Mouse (Mus musculus): ENCODE data around the gene Nup98. TPM values are rescaled to one million over a fixed set of nuclear protein-coding genes. Genes with fewer than 3 reads are reported as not detected.
A peak's percentile ranks its signal among the peaks of the same experiment; 100 is the strongest.

Nup98 gene
- polyA plus RNA-seq, 2 experiments, result 8.8 to 16.3 TPM

DNA sequence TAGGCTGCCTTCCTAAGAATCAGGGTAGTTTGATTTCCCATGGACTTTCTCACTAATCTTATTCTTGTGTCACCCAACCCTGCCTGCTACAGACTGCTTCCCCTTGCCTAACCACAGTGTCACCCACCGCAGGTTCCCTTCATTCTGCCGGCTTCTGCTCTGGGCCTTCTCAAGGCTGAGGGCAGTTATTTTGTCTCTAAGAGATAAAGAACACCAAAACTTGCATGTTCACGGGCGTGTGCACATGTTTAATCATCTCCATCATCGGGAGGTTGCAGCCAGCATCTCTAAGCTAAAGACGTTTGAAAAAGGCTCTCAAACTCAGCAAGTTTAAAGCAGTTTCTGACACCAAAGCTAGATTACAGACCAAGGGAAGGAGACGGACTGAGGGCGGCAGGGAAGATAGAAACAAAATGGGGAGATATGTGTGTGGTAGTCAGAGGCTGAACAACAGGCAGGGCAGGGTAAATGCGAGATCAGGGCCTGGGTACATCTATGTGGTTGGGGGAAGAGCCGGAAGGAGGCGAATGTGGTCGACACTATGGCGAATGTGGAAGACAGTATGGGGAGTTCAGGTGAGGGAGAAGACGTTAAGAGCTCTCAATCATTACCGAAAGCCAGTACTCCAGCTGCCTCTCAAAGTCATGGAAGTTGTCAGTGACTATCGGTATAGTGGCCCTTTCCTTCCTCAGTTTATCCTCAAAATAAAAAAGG, 38.9 kb upstream of the Nup98 start:
- H3K4me3 ChIP-seq (ENCODE audit: insufficient read depth in 1 of 2, low read depth in 2 of 2, low read length in 2 of 2), result peak overlapping the region; percentile 83 to 95
- DNase-seq (ENCODE audit: low read depth in 3 of 3, low spot score in 3 of 3), result peak in 1 of 3 experiments; percentile 41

DNA sequence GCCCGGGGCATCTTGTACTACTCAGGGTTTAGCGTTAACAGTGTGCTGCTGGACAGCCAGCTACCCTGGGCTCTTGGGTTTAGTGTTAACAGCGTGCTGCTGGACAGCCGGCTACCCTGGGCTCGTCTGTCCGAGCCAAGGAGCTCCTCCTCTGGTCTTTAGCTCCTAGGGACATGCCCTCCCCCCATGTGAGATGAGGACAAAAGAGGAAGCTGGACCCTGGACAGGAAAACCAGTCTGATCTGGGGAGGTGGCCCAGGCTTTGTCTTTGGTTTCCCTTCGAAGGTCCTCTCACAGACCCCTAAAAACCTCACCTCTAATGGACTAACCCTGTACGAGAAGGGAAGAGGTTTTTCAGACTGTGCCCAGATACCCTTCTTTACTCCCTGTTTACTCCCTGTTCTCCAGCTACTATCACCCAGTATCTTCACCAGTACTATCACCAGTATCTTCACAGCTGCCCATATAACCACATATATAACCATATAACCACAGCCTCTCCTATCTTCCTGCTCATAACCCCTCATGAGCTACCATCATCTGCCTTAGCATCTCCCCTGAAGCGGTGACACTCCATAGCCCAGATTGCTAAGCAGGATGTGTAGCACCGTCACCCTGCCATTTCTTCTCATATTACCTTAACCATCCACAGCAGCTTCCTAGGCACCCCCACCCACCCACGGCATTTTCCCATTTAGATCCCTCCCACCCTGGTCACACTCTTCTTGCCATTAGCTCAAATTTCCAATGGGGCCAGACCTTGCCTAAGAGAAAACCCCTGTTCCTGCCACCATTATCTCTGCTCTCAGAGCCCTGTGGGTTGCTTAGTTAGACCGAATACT, 37.2 kb upstream of the Nup98 start:
- peak overlapping the region; percentile 89 for H3K9ac ChIP-seq (replicated peaks)
- TF ChIP-seq CTCF (IDR thresholded peaks at IDR 0.05; ENCODE audit: low read depth), result no peak
- no peak for TF ChIP-seq EP300 (IDR thresholded peaks at IDR 0.05; ENCODE audit: low read depth)
- no peak for ATAC-seq (ENCODE audit: insufficient read depth)

More for the DNA sequence above, 38.9 kb upstream of the Nup98 start:
- 2% methylated on average over 16 of the region's 16 CpGs for WGBS (ENCODE audit: insufficient replicate concordance)
- TF ChIP-seq CTCF (IDR thresholded peaks at IDR 0.05; ENCODE audit: low read depth) (no peak), EP300 (IDR thresholded peaks at IDR 0.05; ENCODE audit: low read depth) (0 out of 2 replicates have a peak, but pooled peaks have one; percentile 36)
- Histone ChIP-seq H3K27ac (peak overlapping the region; percentile 95), H3K36me3 (replicated peaks; ENCODE audit: control insufficient read depth, insufficient read depth, low read depth) (no peaks in the 10 kb centered on the region), H3K4me1 (replicated peaks; ENCODE audit: control insufficient read depth in 2 of 2, insufficient read depth in 2 of 2, low read length in 1 of 2) (peaks cover 47 to 57% of the 10 kb centered on the region in 2 experiments), H3K27me3 (ENCODE audit: control insufficient read depth, insufficient read depth, low read length) (no peaks in the 10 kb centered on the region), H3K9ac (replicated peaks) (peak overlapping the region; percentile 89), H3K4me2 (ENCODE audit: low read depth) (peak overlapping the region; percentile 95), H3K9me3 (ENCODE audit: control insufficient read depth, low read length) (no peaks in the 10 kb centered on the region)
- ATAC-seq (ENCODE audit: insufficient read depth), result peak; percentile 6; the same call in 1 of the 2 replicates

DNA sequence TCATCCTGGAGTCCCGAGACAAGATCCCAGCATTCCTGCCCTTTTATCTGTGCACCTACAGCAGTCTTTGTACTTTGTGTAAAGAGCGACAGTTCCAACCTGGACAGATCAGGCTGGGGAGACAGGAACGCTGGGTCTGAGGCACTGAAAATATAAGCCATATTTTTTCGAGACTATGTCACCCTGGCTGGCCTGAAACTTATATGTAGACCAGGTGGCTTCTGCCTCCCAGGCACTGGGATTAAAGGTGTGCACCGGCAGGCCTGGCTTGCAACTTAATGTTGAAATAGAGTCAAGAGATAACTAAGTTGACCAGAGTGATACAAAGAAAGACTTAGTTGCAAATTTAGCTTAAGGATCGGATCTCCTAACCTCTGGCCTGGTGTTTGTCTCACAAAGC, 36.3 kb upstream of the Nup98 start:
- no peak for DNase-seq (ENCODE audit: low read depth in 3 of 3, low spot score in 3 of 3)
- Histone ChIP-seq H3K9ac (replicated peaks) (no peak overlapping the region; the same call in 1 of the 2 replicates), H3K4me2 (ENCODE audit: low read depth) (peak overlapping the region; percentile 95)

More for the DNA sequence above, 37.2 kb upstream of the Nup98 start:
- Histone ChIP-seq H3K27me3 (ENCODE audit: control insufficient read depth, insufficient read depth, low read length) (no peaks in the 10 kb centered on the region), H3K9me3 (ENCODE audit: control insufficient read depth, low read length) (no peaks in the 10 kb centered on the region), H3K4me3 (ENCODE audit: insufficient read depth in 1 of 2, low read depth in 2 of 2, low read length in 2 of 2) (peak overlapping the region; percentile 83 to 95; a peak in 3 of 4 replicates), H3K4me1 (replicated peaks; ENCODE audit: control insufficient read depth in 2 of 2, insufficient read depth in 2 of 2, low read length in 1 of 2) (peaks cover 54 to 70% of the 10 kb centered on the region in 2 experiments), H3K36me3 (replicated peaks; ENCODE audit: control insufficient read depth, insufficient read depth, low read depth) (no peaks in the 10 kb centered on the region; the same call in 1 of the 2 replicates), H3K27ac (peak overlapping the region; percentile 34; the same call in 1 of the 2 replicates), H3K4me2 (ENCODE audit: low read depth) (peak overlapping the region; percentile 95)
- DNase-seq (ENCODE audit: low read depth in 3 of 3, low spot score in 3 of 3), result no peak
- WGBS (ENCODE audit: insufficient replicate concordance), result 22% methylated on average over 12 of the region's 12 CpGs

DNA sequence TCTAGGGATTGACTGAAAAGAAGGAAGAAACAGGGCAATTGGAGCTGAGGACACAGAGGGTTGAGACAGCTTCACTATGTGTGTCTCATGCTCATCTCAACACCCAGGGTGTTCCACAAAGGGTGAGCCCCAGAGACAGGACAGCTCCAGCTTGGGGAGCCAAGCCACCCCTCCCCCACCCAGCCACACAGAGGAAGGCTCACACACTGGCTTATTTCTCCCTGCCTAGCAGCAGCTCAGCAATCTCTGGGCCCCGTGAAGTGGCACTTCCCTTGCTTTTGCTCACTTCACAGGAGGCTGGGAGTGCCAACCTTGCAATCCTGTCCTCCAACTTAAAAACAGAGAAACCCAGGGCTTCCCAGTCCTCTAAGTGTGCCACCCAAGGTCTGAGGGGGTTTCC, 35.8 kb upstream of the Nup98 start:
- Histone ChIP-seq H3K4me2 (ENCODE audit: low read depth) (peak overlapping the region; percentile 95), H3K27ac (peak overlapping the region; percentile 6), H3K4me1 (replicated peaks; ENCODE audit: control insufficient read depth in 2 of 2, insufficient read depth in 2 of 2, low read length in 1 of 2) (peaks cover 51 to 70% of the 10 kb centered on the region in 2 experiments), H3K27me3 (ENCODE audit: control insufficient read depth, insufficient read depth, low read length) (no peaks in the 10 kb centered on the region), H3K9me3 (ENCODE audit: control insufficient read depth, low read length) (no peaks in the 10 kb centered on the region), H3K36me3 (replicated peaks; ENCODE audit: control insufficient read depth, insufficient read depth, low read depth) (peaks cover 4% of the 10 kb centered on the region), H3K9ac (replicated peaks) (peak overlapping the region; percentile 39), H3K4me3 (ENCODE audit: insufficient read depth in 1 of 2, low read depth in 2 of 2, low read length in 2 of 2) (peak overlapping the region in 1 of 2 experiments; percentile 30; a peak in 1 of 4 replicates)
- 0% methylated on average over 1 of the region's 1 CpGs for WGBS (ENCODE audit: insufficient replicate concordance)
- no peak for TF ChIP-seq CTCF (IDR thresholded peaks at IDR 0.05; ENCODE audit: low read depth)
- TF ChIP-seq EP300 (IDR thresholded peaks at IDR 0.05; ENCODE audit: low read depth), result no peak
- ATAC-seq (ENCODE audit: insufficient read depth) (no peak), DNase-seq (ENCODE audit: low read depth in 3 of 3, low spot score in 3 of 3) (no peak)

More for the DNA sequence above, 36.3 kb upstream of the Nup98 start:
- H3K27ac ChIP-seq, result peak overlapping the region; percentile 6; the same call in 1 of the 2 replicates
- no peak for ATAC-seq (ENCODE audit: insufficient read depth)
- WGBS (ENCODE audit: insufficient replicate concordance), result 33% methylated on average over 6 of the region's 6 CpGs
- H3K4me3 ChIP-seq (ENCODE audit: insufficient read depth in 1 of 2, low read depth in 2 of 2, low read length in 2 of 2), result peak overlapping the region in 1 of 2 experiments; percentile 30; a peak in 2 of 4 replicates
- H3K9me3 ChIP-seq (ENCODE audit: control insufficient read depth, low read length), result no peaks in the 10 kb centered on the region
- TF ChIP-seq CTCF (IDR thresholded peaks at IDR 0.05; ENCODE audit: low read depth), result no peak
- H3K36me3 ChIP-seq (replicated peaks; ENCODE audit: control insufficient read depth, insufficient read depth, low read depth), result no peaks in the 10 kb centered on the region; the same call in none of the 2 replicates
- no peaks in the 10 kb centered on the region for H3K27me3 ChIP-seq (ENCODE audit: control insufficient read depth, insufficient read depth, low read length)
- peaks cover 54 to 73% of the 10 kb centered on the region in 2 experiments for H3K4me1 ChIP-seq (replicated peaks; ENCODE audit: control insufficient read depth in 2 of 2, insufficient read depth in 2 of 2, low read length in 1 of 2)

Measured in liver, embryonic 14.5 days (tissue).